Mouse (Mus musculus): ENCODE measurements around the gene Azin2. TPM values are rescaled to one million over a fixed set of nuclear protein-coding genes. Genes with fewer than 3 reads are reported as not detected.
A peak's percentile ranks its signal among the peaks of the same experiment; 100 is the strongest.

Azin2 gene
- polyA plus RNA-seq, 1 experiment from 2014 or later: 14.6 TPM

DNA sequence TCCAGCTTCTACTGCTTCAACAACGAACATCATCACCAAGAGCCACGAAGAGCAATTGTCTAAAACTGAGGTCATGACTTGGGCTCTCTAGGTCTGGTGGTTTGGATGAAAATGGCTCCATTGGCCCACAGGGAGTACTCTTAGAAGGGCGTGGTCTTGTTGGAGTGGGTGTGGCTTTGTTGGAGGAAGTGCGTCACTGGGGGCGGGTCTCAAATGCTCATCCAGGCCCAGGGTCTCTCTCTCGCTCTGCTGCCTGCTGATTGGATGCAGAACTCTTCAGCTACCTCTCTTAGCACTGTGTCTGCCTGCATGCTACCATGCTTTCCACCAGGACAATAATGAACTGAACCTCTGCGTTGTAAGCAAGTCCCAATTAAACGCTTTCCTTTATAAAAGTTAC is 12.4 kb upstream of the Azin2 start:
- H3K4me1 ChIP-seq (ENCODE audit: control insufficient read depth, insufficient read depth, low read length): no peaks in the 10 kb centered on the region
- ATAC-seq (replicated peaks; ENCODE audit: insufficient number of reproducible peaks, low FRiP score, low TSS enrichment, low read depth) (no peak), DNase-seq (ENCODE audit: low spot score) (no peak)
- no peaks in the 10 kb centered on the region for H3K27me3 ChIP-seq (ENCODE audit: control insufficient read depth, insufficient read depth, low read length)
- 82% methylated on average over 8 of the region's 8 CpGs for WGBS
- no peak overlapping the region for H3K4me2 ChIP-seq (ENCODE audit: low read depth, low read length)
- H3K27ac ChIP-seq (replicated peaks; ENCODE audit: low read depth, low read length): no peak overlapping the region
- H3K4me3 ChIP-seq (ENCODE audit: low read depth, low read length): no peak overlapping the region
- no peaks in the 10 kb centered on the region for H3K36me3 ChIP-seq (replicated peaks; ENCODE audit: control insufficient read depth, insufficient read depth, low read depth, low read length)
- no peaks in the 10 kb centered on the region for H3K9me3 ChIP-seq (replicated peaks; ENCODE audit: control insufficient read depth, low read length)
- no peak overlapping the region for H3K9ac ChIP-seq (replicated peaks; ENCODE audit: low read length)

DNA sequence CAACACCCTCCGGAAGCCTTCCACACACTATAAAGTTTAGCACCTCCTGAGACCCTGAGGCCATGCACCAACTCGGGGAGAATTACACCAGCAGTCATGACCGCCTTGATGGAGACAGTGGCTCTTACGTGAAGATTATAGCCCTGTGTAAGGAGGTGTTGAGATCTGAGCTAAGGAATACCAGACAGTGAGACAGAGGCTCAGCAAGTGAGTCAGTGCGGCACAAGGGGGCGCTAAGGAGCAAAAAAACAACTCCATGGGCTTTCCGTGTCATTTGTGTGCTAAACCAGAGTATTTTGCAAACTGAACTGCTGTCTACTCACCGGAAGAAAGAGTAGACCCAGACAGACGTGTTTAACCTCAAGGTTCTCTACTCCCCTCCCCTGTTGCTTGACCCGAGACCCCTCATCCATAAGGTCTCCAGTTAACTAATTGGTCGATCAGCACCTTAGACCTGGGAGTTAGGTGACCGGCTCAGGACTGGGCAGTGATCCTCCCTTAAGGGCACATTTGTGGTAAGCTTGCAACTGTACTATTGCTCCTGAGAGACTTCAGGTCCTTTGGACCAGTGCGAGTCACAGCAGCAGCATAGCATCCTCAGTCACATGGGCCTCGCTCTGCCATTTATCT is 8.9 kb upstream of the Azin2 start:
- Histone ChIP-seq H3K27ac (replicated peaks; ENCODE audit: low read depth, low read length) (no peak overlapping the region), H3K4me2 (ENCODE audit: low read depth, low read length) (no peak overlapping the region), H3K4me1 (ENCODE audit: control insufficient read depth, insufficient read depth, low read length) (no peaks in the 10 kb centered on the region), H3K4me3 (ENCODE audit: low read depth, low read length) (no peak overlapping the region), H3K27me3 (ENCODE audit: control insufficient read depth, insufficient read depth, low read length) (no peaks in the 10 kb centered on the region), H3K36me3 (replicated peaks; ENCODE audit: control insufficient read depth, insufficient read depth, low read depth, low read length) (no peaks in the 10 kb centered on the region; the same call in 1 of the 2 replicates), H3K9me3 (replicated peaks; ENCODE audit: control insufficient read depth, low read length) (no peaks in the 10 kb centered on the region), H3K9ac (replicated peaks; ENCODE audit: low read length) (no peak overlapping the region)
- WGBS: 39% methylated on average over 14 of the region's 14 CpGs
- peak; percentile 84 for DNase-seq (ENCODE audit: low spot score)
- 0 out of 2 replicates have a peak, but pooled peaks have one; percentile 58 for ATAC-seq (replicated peaks; ENCODE audit: insufficient number of reproducible peaks, low FRiP score, low TSS enrichment, low read depth)

DNA sequence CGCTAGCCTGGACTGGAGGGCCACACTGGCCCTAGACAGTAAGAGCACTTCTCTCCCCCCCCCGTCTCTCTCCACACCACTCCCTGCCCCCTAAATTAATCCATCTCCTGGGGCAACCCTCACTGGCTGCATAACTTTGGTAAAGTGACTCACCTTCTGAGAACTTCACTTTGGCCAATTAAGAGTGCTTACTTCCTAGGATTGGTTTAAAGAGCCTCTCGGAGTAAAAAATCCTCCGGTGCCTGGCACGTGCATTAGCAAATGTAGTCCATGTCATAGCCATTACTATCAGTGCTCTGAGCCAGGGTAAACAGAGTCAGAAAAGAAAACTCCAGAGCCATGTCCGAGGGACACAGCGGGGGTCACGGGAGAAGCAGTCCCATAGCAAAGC is 8.2 kb upstream of the Azin2 start:
- ATAC-seq (replicated peaks; ENCODE audit: insufficient number of reproducible peaks, low FRiP score, low TSS enrichment, low read depth) (no peak), DNase-seq (ENCODE audit: low spot score) (no peak)
- 76% methylated on average over 7 of the region's 8 CpGs for WGBS
- no peaks in the 10 kb centered on the region for H3K4me1 ChIP-seq (ENCODE audit: control insufficient read depth, insufficient read depth, low read length)
- no peak overlapping the region for H3K27ac ChIP-seq (replicated peaks; ENCODE audit: low read depth, low read length)
- no peak overlapping the region for H3K4me3 ChIP-seq (ENCODE audit: low read depth, low read length)
- H3K9ac ChIP-seq (replicated peaks; ENCODE audit: low read length): no peak overlapping the region
- H3K9me3 ChIP-seq (replicated peaks; ENCODE audit: control insufficient read depth, low read length): no peaks in the 10 kb centered on the region
- H3K27me3 ChIP-seq (ENCODE audit: control insufficient read depth, insufficient read depth, low read length): no peaks in the 10 kb centered on the region
- no peak overlapping the region for H3K4me2 ChIP-seq (ENCODE audit: low read depth, low read length)
- no peaks in the 10 kb centered on the region; the same call in 1 of the 2 replicates for H3K36me3 ChIP-seq (replicated peaks; ENCODE audit: control insufficient read depth, insufficient read depth, low read depth, low read length)

DNA sequence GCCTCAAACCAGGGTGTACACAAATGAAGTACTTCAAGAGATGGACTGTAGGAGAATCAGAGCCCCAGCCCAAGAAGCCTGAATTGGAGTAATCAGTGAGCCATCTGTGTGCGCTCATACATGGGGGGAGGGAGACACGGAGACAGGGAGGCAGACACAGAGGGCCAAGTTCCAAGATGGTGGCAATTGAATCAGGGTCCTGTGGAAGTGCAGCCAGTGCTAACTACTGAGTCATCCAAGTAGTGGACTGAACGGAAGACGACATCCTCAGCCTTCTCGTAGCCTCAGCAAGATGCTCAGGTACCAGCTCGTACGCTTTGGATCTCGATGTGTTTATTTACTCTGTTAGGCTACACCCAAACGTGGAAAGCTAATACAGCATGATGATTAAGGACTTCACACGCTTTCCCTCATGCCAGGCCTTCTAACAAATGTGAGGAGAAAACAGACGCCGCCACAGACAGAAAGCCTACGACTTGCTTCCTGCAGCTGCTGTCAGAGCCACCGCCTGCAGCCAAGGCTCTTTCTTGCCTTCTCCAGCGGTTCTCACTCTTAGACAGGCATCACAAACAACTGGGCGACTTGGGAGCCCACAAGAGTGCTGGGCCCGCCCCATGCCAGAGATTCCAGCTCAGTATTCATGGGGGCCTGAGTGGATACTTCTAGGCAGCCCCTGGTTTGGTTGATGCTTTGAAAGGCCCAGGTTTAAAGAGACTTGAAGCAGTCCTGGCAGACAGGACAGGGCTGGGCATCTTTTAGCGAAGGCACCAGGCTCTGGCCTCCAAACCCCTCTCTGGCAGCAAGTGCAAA is 7.6 kb upstream of the Azin2 start:
- ATAC-seq (replicated peaks; ENCODE audit: insufficient number of reproducible peaks, low FRiP score, low TSS enrichment, low read depth) (no peak), DNase-seq (ENCODE audit: low spot score) (no peak)
- no peak overlapping the region for H3K27ac ChIP-seq (replicated peaks; ENCODE audit: low read depth, low read length)
- H3K4me2 ChIP-seq (ENCODE audit: low read depth, low read length): no peak overlapping the region
- H3K9ac ChIP-seq (replicated peaks; ENCODE audit: low read length): no peak overlapping the region
- H3K4me1 ChIP-seq (ENCODE audit: control insufficient read depth, insufficient read depth, low read length): no peaks in the 10 kb centered on the region
- no peaks in the 10 kb centered on the region for H3K9me3 ChIP-seq (replicated peaks; ENCODE audit: control insufficient read depth, low read length)
- WGBS: 70% methylated on average over 18 of the region's 18 CpGs
- H3K36me3 ChIP-seq (replicated peaks; ENCODE audit: control insufficient read depth, insufficient read depth, low read depth, low read length): no peaks in the 10 kb centered on the region; the same call in 1 of the 2 replicates
- no peak overlapping the region for H3K4me3 ChIP-seq (ENCODE audit: low read depth, low read length)
- no peaks in the 10 kb centered on the region for H3K27me3 ChIP-seq (ENCODE audit: control insufficient read depth, insufficient read depth, low read length)

DNA sequence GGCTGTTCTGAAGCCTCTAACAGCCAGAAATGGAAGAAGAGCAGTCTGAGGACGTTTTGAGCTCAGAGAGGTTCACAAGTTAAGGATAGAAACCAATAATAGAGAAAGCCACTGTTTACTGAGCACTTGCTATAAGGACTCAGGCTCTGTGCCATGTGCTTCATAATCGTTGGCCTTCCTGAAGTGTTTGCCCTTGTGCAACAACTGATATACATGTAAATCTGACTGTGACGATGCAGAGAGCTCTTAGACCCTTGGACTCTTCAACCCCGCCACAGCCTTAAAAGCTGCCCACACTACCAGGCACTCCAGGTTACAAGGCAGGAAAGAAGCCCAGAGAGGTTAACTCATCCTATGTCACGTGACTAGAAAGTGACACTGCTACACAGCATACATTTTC is 6.8 kb upstream of the Azin2 start:
- Histone ChIP-seq H3K9me3 (replicated peaks; ENCODE audit: control insufficient read depth, low read length) (no peaks in the 10 kb centered on the region), H3K4me1 (ENCODE audit: control insufficient read depth, insufficient read depth, low read length) (no peaks in the 10 kb centered on the region), H3K9ac (replicated peaks; ENCODE audit: low read length) (no peak overlapping the region), H3K36me3 (replicated peaks; ENCODE audit: control insufficient read depth, insufficient read depth, low read depth, low read length) (no peaks in the 10 kb centered on the region; the same call in 1 of the 2 replicates), H3K4me3 (ENCODE audit: low read depth, low read length) (no peak overlapping the region), H3K4me2 (ENCODE audit: low read depth, low read length) (no peak overlapping the region), H3K27ac (replicated peaks; ENCODE audit: low read depth, low read length) (no peak overlapping the region), H3K27me3 (ENCODE audit: control insufficient read depth, insufficient read depth, low read length) (no peaks in the 10 kb centered on the region)
- ATAC-seq (replicated peaks; ENCODE audit: insufficient number of reproducible peaks, low FRiP score, low TSS enrichment, low read depth) (no peak), DNase-seq (ENCODE audit: low spot score) (no peak)
- 76% methylated on average over 5 of the region's 5 CpGs for WGBS

DNA sequence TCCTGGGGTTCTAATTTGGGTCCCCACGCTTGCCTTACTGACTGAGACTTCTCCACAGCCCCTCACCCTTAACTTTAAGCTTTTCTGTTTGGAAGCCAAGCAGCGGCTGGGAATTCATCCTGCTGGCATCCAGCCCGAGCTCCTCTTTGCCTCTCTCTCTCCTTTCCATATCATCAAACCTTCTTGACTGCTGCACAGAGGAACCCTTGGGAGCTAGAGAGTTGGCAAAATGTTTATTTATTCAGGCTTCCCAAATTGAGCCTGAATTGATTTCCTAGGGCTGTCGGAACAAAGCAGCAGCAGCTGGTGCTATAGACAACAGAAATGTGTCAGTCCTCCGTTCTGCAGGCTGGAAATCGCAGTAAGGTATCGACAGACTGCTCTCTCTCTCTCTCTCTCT is 4.5 kb upstream of the Azin2 start:
- no peak overlapping the region for H3K27ac ChIP-seq (replicated peaks; ENCODE audit: low read depth, low read length)
- no peaks in the 10 kb centered on the region; the same call in 1 of the 2 replicates for H3K36me3 ChIP-seq (replicated peaks; ENCODE audit: control insufficient read depth, insufficient read depth, low read depth, low read length)
- no peaks in the 10 kb centered on the region for H3K27me3 ChIP-seq (ENCODE audit: control insufficient read depth, insufficient read depth, low read length)
- WGBS: 36% methylated on average over 7 of the region's 7 CpGs
- ATAC-seq (replicated peaks; ENCODE audit: insufficient number of reproducible peaks, low FRiP score, low TSS enrichment, low read depth) (no peak), DNase-seq (ENCODE audit: low spot score) (peak; percentile 12)
- H3K4me2 ChIP-seq (ENCODE audit: low read depth, low read length): no peak overlapping the region
- no peaks in the 10 kb centered on the region for H3K9me3 ChIP-seq (replicated peaks; ENCODE audit: control insufficient read depth, low read length)
- no peak overlapping the region for H3K4me3 ChIP-seq (ENCODE audit: low read depth, low read length)
- no peak overlapping the region for H3K9ac ChIP-seq (replicated peaks; ENCODE audit: low read length)
- no peaks in the 10 kb centered on the region for H3K4me1 ChIP-seq (ENCODE audit: control insufficient read depth, insufficient read depth, low read length)

DNA sequence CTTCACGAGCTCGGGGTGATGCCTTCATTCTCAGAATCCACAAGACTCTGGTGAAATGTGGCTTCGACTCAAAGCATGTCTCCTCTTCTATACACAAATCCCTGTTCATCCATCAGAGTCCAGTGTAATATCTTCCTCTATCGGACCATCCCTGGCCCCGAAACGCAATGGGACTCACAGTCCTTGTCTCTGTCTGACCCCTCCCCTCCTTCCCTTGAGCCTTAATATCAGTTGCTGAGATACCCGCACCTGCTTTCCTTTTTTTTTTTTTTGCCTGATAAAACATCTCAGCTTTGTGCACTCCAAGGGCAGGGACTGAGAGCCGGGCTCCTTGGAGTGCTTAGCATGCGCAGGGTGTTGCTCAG is 666 bp upstream of the Azin2 start:
- DNase-seq (ENCODE audit: low spot score): no peak
- Histone ChIP-seq H3K4me2 (ENCODE audit: low read depth, low read length) (peak overlapping the region; percentile 90), H3K27me3 (ENCODE audit: control insufficient read depth, insufficient read depth, low read length) (0 out of 2 replicates have a peak, but pooled peaks cover 2% of the 10 kb centered on the region), H3K36me3 (replicated peaks; ENCODE audit: control insufficient read depth, insufficient read depth, low read depth, low read length) (no peaks in the 10 kb centered on the region), H3K27ac (replicated peaks; ENCODE audit: low read depth, low read length) (no peak overlapping the region), H3K4me3 (ENCODE audit: low read depth, low read length) (peak overlapping the region; percentile 74), H3K9me3 (replicated peaks; ENCODE audit: control insufficient read depth, low read length) (no peaks in the 10 kb centered on the region), H3K9ac (replicated peaks; ENCODE audit: low read length) (no peak overlapping the region; the same call in 1 of the 2 replicates), H3K4me1 (ENCODE audit: control insufficient read depth, insufficient read depth, low read length) (0 out of 2 replicates have a peak, but pooled peaks cover 2% of the 10 kb centered on the region)
- WGBS: 8% methylated on average over 9 of the region's 9 CpGs
- no peak for ATAC-seq (replicated peaks; ENCODE audit: insufficient number of reproducible peaks, low FRiP score, low TSS enrichment, low read depth)

All from embryonic facial prominence, embryonic 11.5 days (tissue).